Mouse (Mus musculus) forebrain, embryonic 11.5 days (tissue): ENCODE results near the gene Gm20388. TPM values are rescaled to one million over a fixed set of nuclear protein-coding genes. Genes with fewer than 3 reads are reported as not detected.

Experiments used
- ATAC-seq: fragments of 200-750 bp; cut with Nextera tagmentation; replicated peaks from 2 replicates; pipeline ENCODE4 v1.8.0; 2017; ENCODE audit warnings: moderate TSS enrichment; ENCODE audit not compliant: low FRiP score
- DNase-seq: peaks from one replicate; pipeline ENCODE4 v3.0.0-alpha.2; 2017; ENCODE audit warnings: low spot score
- H3K27ac ChIP-seq: fragments of 300-500 bp; sonication (generic); 2 replicates; pipeline ENCODE4 v1.5.1; 2014; ENCODE audit warnings: low read depth, low read length
- H3K27me3 ChIP-seq: fragments of 300-500 bp; sonication (generic); 2 replicates; pipeline ENCODE4 v1.6.1; 2014; ENCODE audit warnings: mild to moderate bottlenecking, low read length, mixed read lengths; ENCODE audit not compliant: control insufficient read depth, insufficient read depth
- H3K36me3 ChIP-seq: fragments of 300-500 bp; sonication (generic); 2 replicates; pipeline ENCODE4 v1.6.1; 2014; ENCODE audit warnings: mild to moderate bottlenecking, low read length, moderate library complexity, mixed read lengths; ENCODE audit not compliant: control insufficient read depth, insufficient read depth
- H3K4me1 ChIP-seq: fragments of 300-500 bp; sonication (generic); replicated peaks from 2 replicates; pipeline ENCODE4 v1.6.1; 2014; ENCODE audit warnings: low read length, mixed read lengths; ENCODE audit not compliant: control insufficient read depth, insufficient read depth
- H3K4me2 ChIP-seq: fragments of 300-500 bp; sonication (generic); 2 replicates; pipeline ENCODE4 v1.6.1; 2014; ENCODE audit warnings: low read depth, mild to moderate bottlenecking, low read length, moderate library complexity, mixed read lengths; ENCODE audit not compliant: severe bottlenecking
- H3K4me3 ChIP-seq: fragments of 300-500 bp; sonication (generic); 2 replicates; pipeline ENCODE4 v1.5.1; 2014; ENCODE audit warnings: low read depth, low read length
- H3K9ac ChIP-seq: fragments of 300-500 bp; sonication (generic); 2 replicates; pipeline ENCODE4 v1.6.1; 2014; ENCODE audit warnings: low read length
- H3K9me3 ChIP-seq: fragments of 300-500 bp; sonication (generic); 2 replicates; pipeline ENCODE4 v1.6.1; 2016; ENCODE audit warnings: low read length, mixed read lengths; ENCODE audit not compliant: control insufficient read depth
- whole genome bisulfite sequencing: fragments of 180-500 bp; shearing (Covaris S2); extraction: QIAGEN DNeasy Blood & Tissue Kit; methylation state at CpG from one replicate; pipeline ENCODE4 v1.1.7; 2014; 5-methylcytosine and 5-hydroxymethylcytosine counted together
- polyA plus RNA-seq: library from polyadenylated mRNA; unstranded; fragments of >200 nt; fragmentation: Nextera tagmentation; extraction: Ambion mirVana; gene quantifications from 2 replicates; pipeline ENCODE4 v1.2.1, GENCODE M21; 2014

Gene Gm20388
- polyA plus RNA-seq, 1 experiment from 2014 or later, result not detected

DNA sequence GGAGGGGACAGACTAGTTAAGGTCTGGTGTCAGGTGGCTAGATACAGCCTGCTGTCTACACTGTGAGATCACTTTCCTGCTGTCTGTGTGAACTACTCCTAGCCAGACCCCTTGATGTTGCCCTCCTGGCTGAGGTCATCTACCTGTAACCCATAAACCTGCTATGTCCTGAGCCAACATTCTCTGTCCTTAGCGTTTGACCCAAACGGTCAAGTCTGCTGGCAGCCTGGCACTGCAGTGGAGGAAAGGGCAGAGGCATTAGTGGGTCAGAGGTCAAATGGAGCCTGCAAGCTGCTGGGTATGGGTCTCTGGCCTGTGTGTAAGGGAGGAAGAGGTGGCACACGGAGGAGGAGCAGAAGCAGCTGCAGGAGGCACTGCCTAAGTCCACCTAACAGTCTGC is 4362.2 kb downstream of the Gm20388 start:
- Histone ChIP-seq H3K36me3 (no peaks in the 10 kb centered on the region; the same call in 1 of the 2 replicates), H3K4me3 (no peak overlapping the region), H3K9me3 (no peaks in the 10 kb centered on the region), H3K4me2 (no peak overlapping the region), H3K27ac (no peak overlapping the region), H3K27me3 (no peaks in the 10 kb centered on the region), H3K9ac (no peak overlapping the region), H3K4me1 (peaks cover 7% of the 10 kb centered on the region; the same call in 1 of the 2 replicates)
- DNase-seq (no peak), ATAC-seq (no peak)
- 68% methylated on average over 3 of the region's 3 CpGs for WGBS

DNA sequence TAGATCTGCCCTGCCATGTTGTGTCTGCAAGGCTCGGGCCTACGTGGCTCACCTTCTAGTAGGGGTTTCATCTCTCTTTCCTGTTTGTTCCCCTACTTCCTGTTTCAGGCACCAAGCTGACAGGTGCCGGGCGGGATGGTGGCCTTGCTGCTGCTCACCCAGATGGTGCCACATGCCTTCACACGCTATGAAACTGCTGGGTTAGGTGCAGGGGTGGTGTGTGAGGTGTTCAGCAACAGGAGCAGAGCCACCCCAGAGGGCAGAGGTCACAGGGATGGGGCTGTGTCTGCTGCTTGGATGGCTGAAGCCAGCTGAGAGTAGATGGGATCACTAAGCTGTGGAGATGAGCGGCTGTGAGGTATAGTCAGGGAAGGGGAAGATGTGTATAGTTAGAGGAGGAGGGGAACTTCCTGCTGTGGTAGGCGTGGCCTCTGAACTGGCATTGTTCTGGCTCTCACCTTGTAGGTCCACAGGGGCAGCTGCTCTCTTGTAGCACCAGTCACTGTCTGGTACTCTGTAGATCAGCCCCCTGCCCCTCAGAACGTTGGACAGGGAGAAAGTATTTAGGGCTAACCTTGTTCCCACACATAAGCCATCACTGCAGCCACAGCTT is 4363.1 kb downstream of the Gm20388 start:
- H3K27me3 ChIP-seq, result no peaks in the 10 kb centered on the region
- no peak overlapping the region for H3K4me3 ChIP-seq
- H3K36me3 ChIP-seq, result no peaks in the 10 kb centered on the region; the same call in 1 of the 2 replicates
- H3K9ac ChIP-seq, result no peak overlapping the region
- DNase-seq (no peak), ATAC-seq (no peak)
- no peaks in the 10 kb centered on the region for H3K9me3 ChIP-seq
- no peak overlapping the region for H3K27ac ChIP-seq
- no peak overlapping the region for H3K4me2 ChIP-seq
- 61% methylated on average over 8 of the region's 8 CpGs for WGBS
- peaks cover 7% of the 10 kb centered on the region; the same call in 1 of the 2 replicates for H3K4me1 ChIP-seq

DNA sequence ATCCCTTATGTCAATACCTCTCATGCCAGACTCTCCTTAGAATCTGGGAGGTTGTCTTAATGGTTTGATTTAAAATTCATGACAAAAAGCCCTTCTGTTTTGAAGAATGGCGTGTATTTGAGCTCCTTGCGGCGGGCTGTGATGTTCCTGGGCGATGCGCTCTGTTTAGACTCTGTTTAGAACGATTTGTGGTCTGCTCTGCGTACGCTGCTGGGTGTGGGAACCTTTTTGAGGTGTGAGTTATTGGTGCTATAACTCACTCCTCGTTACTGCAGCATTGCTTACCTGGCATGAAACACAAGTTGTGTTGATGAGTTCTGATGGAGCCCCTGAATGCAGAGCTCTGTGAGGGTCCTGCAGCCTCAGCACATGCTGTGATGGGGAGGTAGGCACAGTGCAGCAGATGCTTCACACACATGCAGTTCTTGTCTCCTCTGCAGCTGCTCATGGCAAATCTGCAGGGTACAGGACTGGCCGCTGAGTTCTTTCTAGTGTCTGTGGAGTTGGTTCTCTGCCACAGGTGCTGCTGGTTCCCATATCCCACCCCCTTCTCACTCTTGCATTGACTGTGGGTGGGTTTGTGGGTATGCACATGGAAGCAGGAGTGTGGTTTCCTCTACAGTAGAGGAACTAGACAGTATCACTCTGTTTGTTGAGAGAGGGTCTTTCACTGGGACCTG is 4363.9 kb downstream of the Gm20388 start:
- DNase-seq, result no peak
- no peak for ATAC-seq
- Histone ChIP-seq H3K4me2 (no peak overlapping the region), H3K27ac (no peak overlapping the region), H3K9ac (no peak overlapping the region), H3K4me1 (peaks cover 7% of the 10 kb centered on the region; the same call in 1 of the 2 replicates), H3K4me3 (no peak overlapping the region), H3K36me3 (no peaks in the 10 kb centered on the region; the same call in 1 of the 2 replicates), H3K9me3 (no peaks in the 10 kb centered on the region), H3K27me3 (no peaks in the 10 kb centered on the region)
- 74% methylated on average over 10 of the region's 10 CpGs for WGBS

DNA sequence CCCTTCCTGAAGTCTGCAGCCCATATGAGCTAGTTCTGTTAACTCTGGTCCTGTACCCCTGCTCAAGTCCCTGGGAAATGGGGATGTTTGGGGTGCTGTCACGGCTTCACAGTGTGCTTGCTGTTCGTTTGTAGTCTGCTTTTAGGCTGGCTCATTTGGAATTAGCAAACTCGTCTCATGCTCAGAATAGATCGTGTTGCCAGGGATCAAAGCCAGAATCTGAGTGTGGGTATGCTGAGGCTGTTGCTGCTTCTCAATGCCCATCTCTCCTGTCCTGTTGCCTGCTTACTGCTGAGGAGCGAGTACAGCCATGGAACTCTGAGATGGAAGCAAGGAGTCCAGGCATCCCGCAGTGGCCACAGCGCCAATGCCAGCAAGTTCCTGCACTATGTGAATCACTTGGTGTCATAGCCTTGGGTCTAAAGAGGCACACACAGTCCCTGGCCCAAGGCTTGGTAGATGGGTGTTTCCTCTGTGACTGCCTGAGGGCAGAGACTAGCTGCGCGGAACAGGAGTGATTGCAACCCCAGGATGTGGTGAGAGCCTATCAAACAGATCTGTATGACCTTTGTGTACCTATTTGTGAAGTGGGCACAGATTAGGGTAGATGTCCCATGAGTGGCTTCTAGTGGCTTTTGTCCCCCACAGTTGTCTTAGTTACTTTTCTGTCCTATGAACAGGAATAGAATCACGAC is 4364.9 kb downstream of the Gm20388 start:
- Histone ChIP-seq H3K9ac (no peak overlapping the region), H3K27ac (no peak overlapping the region), H3K4me3 (no peak overlapping the region), H3K9me3 (no peaks in the 10 kb centered on the region), H3K27me3 (no peaks in the 10 kb centered on the region), H3K4me1 (peaks cover 7% of the 10 kb centered on the region; the same call in 1 of the 2 replicates), H3K4me2 (no peak overlapping the region), H3K36me3 (no peaks in the 10 kb centered on the region; the same call in 1 of the 2 replicates)
- 94% methylated on average over 10 of the region's 10 CpGs for WGBS
- no peak for DNase-seq
- ATAC-seq, result no peak

DNA sequence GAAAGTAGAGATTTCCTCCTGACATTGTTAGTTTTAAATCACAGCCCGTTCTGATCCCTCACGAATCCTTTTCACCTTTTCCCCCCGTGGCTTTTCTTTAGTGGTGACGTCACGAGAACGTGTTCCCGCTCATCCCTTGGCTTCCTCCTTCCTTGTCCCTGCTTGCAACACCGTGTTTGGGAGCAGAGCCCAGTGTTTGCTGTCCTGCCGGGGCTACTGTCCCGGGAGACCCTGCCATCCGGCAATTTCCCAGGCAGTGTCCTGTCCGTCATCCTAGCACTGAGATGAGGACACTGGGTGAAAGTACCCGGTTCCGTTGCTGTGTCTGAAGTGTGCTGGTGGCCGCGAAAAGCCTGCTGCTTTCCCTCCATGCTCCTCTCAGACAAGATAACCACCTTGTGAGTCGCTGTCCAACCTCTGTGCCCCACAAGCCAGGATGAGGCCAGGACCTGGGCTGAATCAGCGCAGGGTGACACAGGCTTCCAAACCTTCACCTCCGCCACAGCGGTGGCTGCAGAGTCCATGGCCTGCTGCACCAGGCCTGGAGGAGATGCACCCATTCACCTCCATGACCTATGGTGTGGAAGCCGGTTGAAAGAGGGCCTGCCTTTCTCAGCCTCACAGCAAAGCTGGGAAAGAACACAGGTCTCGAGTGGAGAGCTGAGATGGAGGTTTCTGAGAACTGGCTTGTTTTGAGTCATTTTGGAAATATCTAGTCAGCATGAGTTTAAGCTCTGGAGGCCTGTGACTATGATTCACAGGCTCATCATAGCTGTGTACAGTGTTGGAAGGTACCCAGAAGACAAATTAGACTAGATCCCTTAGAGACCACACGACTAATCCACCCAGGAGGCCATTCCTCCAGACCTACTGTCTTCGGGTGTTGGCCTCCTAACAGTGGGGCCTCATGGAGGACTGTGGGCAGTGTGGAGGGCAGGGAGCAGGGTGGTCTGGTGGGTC is 4367.6 kb downstream of the Gm20388 start:
- H3K27me3 ChIP-seq, result no peaks in the 10 kb centered on the region
- H3K9ac ChIP-seq, result no peak overlapping the region
- no peak overlapping the region for H3K4me2 ChIP-seq
- no peak for DNase-seq
- H3K9me3 ChIP-seq, result no peaks in the 10 kb centered on the region
- H3K4me3 ChIP-seq, result no peak overlapping the region
- WGBS, result 78% methylated on average over 24 of the region's 24 CpGs
- peaks cover 22% of the 10 kb centered on the region for H3K4me1 ChIP-seq
- H3K36me3 ChIP-seq, result no peaks in the 10 kb centered on the region; the same call in 1 of the 2 replicates
- H3K27ac ChIP-seq, result peak overlapping the region; percentile 12; the same call in 1 of the 2 replicates
- ATAC-seq, result no peak

DNA sequence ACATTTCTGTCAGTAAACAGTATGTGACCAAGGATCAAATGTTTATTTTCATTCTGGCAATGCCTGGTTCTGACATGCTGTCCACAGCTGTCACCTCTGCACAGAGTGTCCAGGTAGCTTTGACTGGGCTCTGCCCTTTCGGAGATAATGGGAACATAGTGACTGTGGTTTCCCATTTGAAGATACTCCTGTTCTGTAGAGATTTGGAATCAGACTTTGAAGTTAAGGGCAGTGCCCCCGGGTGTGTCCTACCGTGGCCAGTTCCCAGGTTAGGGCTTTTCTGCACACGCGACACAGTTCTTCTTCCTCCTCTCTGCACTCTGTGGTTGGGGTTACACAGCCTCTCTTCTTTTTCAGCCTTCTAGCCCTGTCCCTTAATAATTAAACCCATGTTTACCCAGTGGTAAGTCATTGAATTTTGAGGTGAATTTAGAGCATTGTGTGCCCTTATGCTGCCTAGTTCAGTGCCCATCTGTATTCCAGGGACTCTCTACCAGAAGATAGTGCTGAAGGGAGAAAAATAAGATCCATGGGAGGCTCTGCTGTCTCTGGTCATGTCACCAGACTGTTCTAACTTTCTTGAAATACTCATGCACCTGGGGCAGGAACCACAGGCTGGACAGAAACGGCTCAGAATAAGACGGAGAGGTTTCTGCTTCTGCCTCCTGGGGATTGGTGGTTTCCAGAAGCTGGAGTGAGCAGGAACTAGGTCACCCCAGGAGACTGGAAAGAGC is 4368.5 kb downstream of the Gm20388 start:
- no peak for ATAC-seq
- DNase-seq, result no peak
- Histone ChIP-seq H3K36me3 (no peaks in the 10 kb centered on the region; the same call in 1 of the 2 replicates), H3K27ac (0 out of 2 replicates have a peak overlapping the region, but pooled peaks have one; percentile 12), H3K9ac (no peak overlapping the region), H3K27me3 (no peaks in the 10 kb centered on the region), H3K4me2 (no peak overlapping the region), H3K4me1 (peaks cover 27% of the 10 kb centered on the region), H3K9me3 (no peaks in the 10 kb centered on the region), H3K4me3 (no peak overlapping the region)
- 96% methylated on average over 7 of the region's 7 CpGs for WGBS

DNA sequence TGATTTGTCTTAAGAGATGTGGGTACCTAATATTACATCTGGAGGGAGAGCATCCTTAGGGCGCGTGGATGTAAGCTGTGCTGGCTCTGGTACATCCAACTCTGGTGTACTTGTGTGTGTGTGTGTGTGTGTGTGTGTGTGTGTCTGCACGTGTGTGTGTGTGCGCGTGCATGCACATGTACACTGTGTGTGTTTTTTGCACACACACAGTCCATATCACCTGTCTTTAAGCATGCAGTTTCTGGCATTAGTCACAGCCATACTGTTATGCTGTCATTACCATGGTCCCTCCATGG is 4369.0 kb downstream of the Gm20388 start:
- DNase-seq, result no peak
- no peaks in the 10 kb centered on the region for H3K27me3 ChIP-seq
- no peaks in the 10 kb centered on the region for H3K9me3 ChIP-seq
- no peak overlapping the region for H3K4me3 ChIP-seq
- no peak overlapping the region for H3K4me2 ChIP-seq
- 95% methylated on average over 5 of the region's 5 CpGs for WGBS
- peaks cover 30% of the 10 kb centered on the region for H3K4me1 ChIP-seq
- no peak overlapping the region for H3K27ac ChIP-seq
- no peak for ATAC-seq
- no peaks in the 10 kb centered on the region; the same call in 1 of the 2 replicates for H3K36me3 ChIP-seq
- H3K9ac ChIP-seq, result no peak overlapping the region
